Mouse (Mus musculus): ENCODE results near the gene Zfp646.

- TF ChIP-seq CTCF (IDR thresholded peaks at IDR 0.05; ENCODE audit: borderline replicate concordance, control insufficient read depth, extremely low read depth, insufficient read depth, low read length, poor library complexity) (no peak), POLR2A (IDR thresholded peaks at IDR 0.05; ENCODE audit: control insufficient read depth, extremely low read depth, insufficient read depth, low read length, poor library complexity) (no peak)
These were observed 51.7 kb downstream of the Zfp646 start for GRCm38 (mm10) chr7:127927726-127928125.
